Mouse (Mus musculus) G1E (cell line): ENCODE data around the gene Olfr981.

Source experiments
- CTCF ChIP-seq: IDR thresholded peaks from 2 replicates; pipeline ENCODE4 v1.5.1; 2012; ENCODE audit warnings: low read depth, low read length, inconsistent platforms, mixed read lengths
- GATA1 ChIP-seq: IDR thresholded peaks from 2 replicates; pipeline ENCODE4 v1.6.1; 2012; ENCODE audit warnings: borderline replicate concordance, low read length, inconsistent platforms, mixed read lengths
- GATA2 ChIP-seq: IDR thresholded peaks from 2 replicates; pipeline ENCODE4 v1.6.1; 2012; ENCODE audit warnings: low read depth, low read length, inconsistent platforms, borderline replicate concordance
- POLR2AphosphoS5 ChIP-seq: IDR thresholded peaks from 2 replicates; pipeline ENCODE4 v1.6.1; 2012; ENCODE audit warnings: low read depth, low read length, inconsistent platforms; ENCODE audit not compliant: insufficient replicate concordance
- TAL1 ChIP-seq: conservative IDR thresholded peaks from 2 replicates; pipeline ENCODE4 v1.6.1; 2012; ENCODE audit warnings: low read depth, low read length, inconsistent platforms, mixed read lengths

DNA sequence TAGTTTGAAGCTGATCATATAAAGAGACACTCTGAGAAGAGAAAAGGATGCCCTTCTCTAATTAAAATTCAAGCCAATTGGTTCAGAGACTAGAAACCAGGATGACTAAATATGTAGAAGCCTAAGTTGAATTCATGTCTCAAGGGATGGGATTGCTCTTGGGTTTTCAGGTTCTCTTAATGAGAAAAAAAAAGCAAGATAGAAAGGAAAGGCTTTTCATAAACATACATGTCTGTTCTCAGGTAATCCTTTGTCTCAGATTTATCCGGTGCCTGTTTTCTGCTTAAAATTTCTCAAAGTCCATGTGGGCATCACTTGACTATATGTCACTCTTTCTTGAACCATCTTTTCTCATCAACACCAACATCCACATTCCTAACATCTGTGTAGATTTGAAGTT lies 17.9 kb upstream of the Olfr981 start, which contains the start of gene Olfr979:
- TF ChIP-seq CTCF (no peak), TAL1 (no peak), GATA1 (no peak), GATA2 (no peak), POLR2AphosphoS5 (no peak)
